Mouse (Mus musculus) mesoderm, embryonic 11.5 days (tissue): ENCODE data around the gene Foxo3.

ENCODE experiments used
- DNase-seq: peaks from one replicate; pipeline ENCODE4 v3.0.0-alpha.2; 2012; ENCODE audit warnings: low read depth, low spot score

Gene Foxo3

GRCm38 (mm10) chr10:42186941-42187401, 89.6 kb downstream of the Foxo3 start:
- no peak for DNase-seq

- no peak for DNase-seq
Observed at GRCm38 (mm10) chr10:42180333-42180732, 96.2 kb downstream of the Foxo3 start.

- no peak for DNase-seq
Observed at GRCm38 (mm10) chr10:42178751-42179150, 97.8 kb downstream of the Foxo3 start.

- no peak for DNase-seq
Observed at GRCm38 (mm10) chr10:42177771-42178674, 98.5 kb downstream of the Foxo3 start.

GRCm38 (mm10) chr10:42174283-42174682, 102.3 kb downstream of the Foxo3 start:
- no peak for DNase-seq

- no peak for DNase-seq
Observed at GRCm38 (mm10) chr10:42173839-42174238, 102.7 kb downstream of the Foxo3 start.

- no peak for DNase-seq
Observed at GRCm38 (mm10) chr10:42170889-42171347, 105.6 kb downstream of the Foxo3 start.

- DNase-seq: no peak
Observed at GRCm38 (mm10) chr10:42170201-42170600, 106.4 kb downstream of the Foxo3 start.

GRCm38 (mm10) chr10:42154727-42155126, 121.8 kb downstream of the Foxo3 start:
- DNase-seq: no peak

GRCm38 (mm10) chr10:42152426-42153205, 123.9 kb downstream of the Foxo3 start:
- DNase-seq: peak; percentile 17

GRCm38 (mm10) chr10:42149767-42150166, 126.8 kb downstream of the Foxo3 start:
- no peak for DNase-seq

GRCm38 (mm10) chr10:42148326-42148725, 128.2 kb downstream of the Foxo3 start:
- DNase-seq: no peak

- DNase-seq: no peak
Observed at GRCm38 (mm10) chr10:42145221-42145620, 131.3 kb downstream of the Foxo3 start.

- DNase-seq: no peak
Observed at GRCm38 (mm10) chr10:42144788-42145187, 131.8 kb downstream of the Foxo3 start.

GRCm38 (mm10) chr10:42144176-42144575, 132.4 kb downstream of the Foxo3 start:
- no peak for DNase-seq

- DNase-seq: no peak
Observed at GRCm38 (mm10) chr10:42142791-42143190, 133.8 kb downstream of the Foxo3 start.

GRCm38 (mm10) chr10:42142081-42142480, 134.5 kb downstream of the Foxo3 start:
- DNase-seq: no peak

GRCm38 (mm10) chr10:42139749-42140148, 136.8 kb downstream of the Foxo3 start:
- no peak for DNase-seq

- DNase-seq: no peak
Observed at GRCm38 (mm10) chr10:42134759-42135702, 141.5 kb downstream of the Foxo3 start.
